Mouse (Mus musculus) ES-E14 (cell line): Measurements from ENCODE around the gene Emp3. TPM values are rescaled to one million over a fixed set of nuclear protein-coding genes. Genes with fewer than 3 reads are reported as not detected.

Source experiments
- DNase-seq: peaks from one replicate; pipeline ENCODE4 v3.0.0-alpha.2; 2013; ENCODE audit warnings: low read depth, low spot score
- H3K27ac ChIP-seq: 2 replicates; pipeline ENCODE4 v1.5.1; 2012; ENCODE audit warnings: low read depth, mild to moderate bottlenecking, low read length, moderate library complexity, mixed read lengths; ENCODE audit not compliant: poor library complexity, insufficient read depth, severe bottlenecking
- H3K36me3 ChIP-seq: 2 replicates; pipeline ENCODE4 v1.6.1; 2012; ENCODE audit warnings: mild to moderate bottlenecking, low read length, moderate library complexity, mixed read lengths; ENCODE audit not compliant: control insufficient read depth, poor library complexity, insufficient read depth, severe bottlenecking
- H3K4me1 ChIP-seq, 2 experiments: fragments of 150-350 bp in 1 of 2; sonication (generic) in 1 of 2; 2 replicates each; pipeline ENCODE4 v1.6.1; 2012; ENCODE audit warnings: low read length in 2 of 2, mild to moderate bottlenecking in 1 of 2, mixed read lengths in 1 of 2; ENCODE audit not compliant: control insufficient read depth in 2 of 2, insufficient read depth in 2 of 2, poor library complexity in 1 of 2
- H3K4me3 ChIP-seq, 2 experiments: fragments of 150-350 bp in 1 of 2; sonication (generic) in 1 of 2; 2 replicates each; pipeline ENCODE4 v1.5.1; 2012; ENCODE audit warnings: low read length in 2 of 2, low read depth in 1 of 2, mild to moderate bottlenecking in 1 of 2, mixed read lengths in 1 of 2; ENCODE audit not compliant: insufficient read depth in 1 of 2, poor library complexity in 1 of 2, severe bottlenecking in 1 of 2
- H3K9ac ChIP-seq: 2 replicates; pipeline ENCODE4 v1.6.1; 2012; ENCODE audit warnings: low read depth, mild to moderate bottlenecking, low read length, mixed read lengths; ENCODE audit not compliant: poor library complexity, insufficient read depth, severe bottlenecking
- H3K9me3 ChIP-seq: fragments of 150-350 bp; sonication (generic); 2 replicates; pipeline ENCODE4 v1.6.1; 2012; ENCODE audit warnings: low read depth, mild to moderate bottlenecking, low read length; ENCODE audit not compliant: control insufficient read depth, insufficient read depth
- CHD2 ChIP-seq: IDR thresholded peaks from 2 replicates; pipeline ENCODE4 v1.6.1; 2014; ENCODE audit warnings: mild to moderate bottlenecking, low read depth, low read length, inconsistent platforms
- HCFC1 ChIP-seq: IDR thresholded peaks from 2 replicates; pipeline ENCODE4 v1.6.1; 2012; ENCODE audit warnings: low read length, inconsistent platforms, borderline replicate concordance; ENCODE audit not compliant: insufficient read depth
- MAFK ChIP-seq: IDR thresholded peaks from 2 replicates; pipeline ENCODE4 v1.6.1; 2014; ENCODE audit warnings: mild to moderate bottlenecking, low read depth, low read length, inconsistent platforms; ENCODE audit not compliant: insufficient read depth
- ZC3H11A ChIP-seq: IDR thresholded peaks from 2 replicates; pipeline ENCODE4 v1.6.1; 2012; ENCODE audit warnings: low read depth, mild to moderate bottlenecking, inconsistent platforms, low read length, borderline replicate concordance
- ZNF384 ChIP-seq: IDR thresholded peaks from 2 replicates; pipeline ENCODE4 v1.6.1; 2012; ENCODE audit warnings: low read depth, low read length, inconsistent platforms
- in situ Hi-C, 2 experiments: fragments of 600-800 bp; cut with MboI; formaldehyde crosslinking; loops; one replicate each; pipeline ENCODE4 v1.15.1; 2025; ENCODE audit warnings: low sequenced_read_pairs in 2 of 2, inconsistent platforms in 1 of 2; ENCODE audit not compliant: unreplicated experiment in 2 of 2
- total RNA-seq: library from RNA; depleted of rRNA; stranded (reverse); fragments of 300-350 nt; gene quantifications from 2 replicates; pipeline ENCODE4 v1.2.3, GENCODE M21; 2012

Emp3 gene
- total RNA-seq, 1 experiment, result 56.5 TPM

DNA sequence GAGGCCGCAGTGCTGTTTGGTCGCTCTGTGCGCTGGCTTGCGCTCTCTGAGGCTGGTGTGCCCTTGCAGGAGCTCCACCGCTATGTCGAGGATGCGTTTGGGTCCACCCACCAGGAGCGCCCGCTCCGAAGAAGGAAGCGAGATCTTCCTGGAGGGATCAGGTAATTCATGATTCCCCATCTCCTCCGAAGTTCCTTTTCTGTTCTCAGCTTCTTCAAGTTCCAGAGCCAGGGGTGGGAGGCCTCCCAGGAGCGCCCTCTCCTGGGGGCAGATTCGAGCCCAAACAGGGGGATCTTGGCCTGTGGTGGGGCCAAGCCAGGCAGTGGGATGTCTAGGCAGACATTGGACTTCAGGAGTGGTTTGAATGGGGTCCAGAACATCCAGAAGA, 3.2 kb upstream of the Emp3 start:
- Histone ChIP-seq H3K4me1 (peaks cover 5 to 17% of the 10 kb centered on the region in 2 experiments; a peak in 2 of 4 replicates), H3K36me3 (no peaks in the 10 kb centered on the region), H3K9ac (peak overlapping the region; percentile 71), H3K4me3 (peak overlapping the region; percentile 67 to 86), H3K27ac (peak overlapping the region; percentile 4), H3K9me3 (no peaks in the 10 kb centered on the region)
- TF ChIP-seq ZC3H11A (no peak), CHD2 (no peak), MAFK (no peak), HCFC1 (no peak; the same call in 1 of the 2 replicates), ZNF384 (no peak)
- peak; percentile 54 for DNase-seq
- in situ Hi-C loops, result loop anchor here in 1 of 2 experiments (10.0 kb wide), 1 partner anchor 180 kb away; no protein-coding TSS in a partner anchor

GRCm38 (mm10) chr7:45923762-45924428, 2.7 kb upstream of the Emp3 start, which contains the start of gene Ccdc114:
Gene Ccdc114, plus strand, starts transcription at chr7:45924072.
- peak within 1 kb of the TSS; percentile 67 to 86 for H3K4me3 ChIP-seq
- TF ChIP-seq MAFK (no peak), HCFC1 (peak; percentile 54; the same call in 1 of the 2 replicates), ZC3H11A (no peak), CHD2 (0 out of 2 replicates have a peak, but pooled peaks have one; percentile 18)
- no peaks in the 10 kb centered on the region for H3K36me3 ChIP-seq
- DNase-seq, result peak; percentile 72
- peak within 1 kb of the TSS; percentile 71 for H3K9ac ChIP-seq
- no peaks in the 10 kb centered on the region for H3K9me3 ChIP-seq
- peaks cover 6 to 17% of the 10 kb centered on the region in 2 experiments; a peak in 2 of 4 replicates for H3K4me1 ChIP-seq
- peak within 1 kb of the TSS; percentile 77 for H3K27ac ChIP-seq
- in situ Hi-C loops, result loop anchor here in 1 of 2 experiments (10.0 kb wide), 1 partner anchor 179 kb away; no protein-coding TSS in a partner anchor

DNA sequence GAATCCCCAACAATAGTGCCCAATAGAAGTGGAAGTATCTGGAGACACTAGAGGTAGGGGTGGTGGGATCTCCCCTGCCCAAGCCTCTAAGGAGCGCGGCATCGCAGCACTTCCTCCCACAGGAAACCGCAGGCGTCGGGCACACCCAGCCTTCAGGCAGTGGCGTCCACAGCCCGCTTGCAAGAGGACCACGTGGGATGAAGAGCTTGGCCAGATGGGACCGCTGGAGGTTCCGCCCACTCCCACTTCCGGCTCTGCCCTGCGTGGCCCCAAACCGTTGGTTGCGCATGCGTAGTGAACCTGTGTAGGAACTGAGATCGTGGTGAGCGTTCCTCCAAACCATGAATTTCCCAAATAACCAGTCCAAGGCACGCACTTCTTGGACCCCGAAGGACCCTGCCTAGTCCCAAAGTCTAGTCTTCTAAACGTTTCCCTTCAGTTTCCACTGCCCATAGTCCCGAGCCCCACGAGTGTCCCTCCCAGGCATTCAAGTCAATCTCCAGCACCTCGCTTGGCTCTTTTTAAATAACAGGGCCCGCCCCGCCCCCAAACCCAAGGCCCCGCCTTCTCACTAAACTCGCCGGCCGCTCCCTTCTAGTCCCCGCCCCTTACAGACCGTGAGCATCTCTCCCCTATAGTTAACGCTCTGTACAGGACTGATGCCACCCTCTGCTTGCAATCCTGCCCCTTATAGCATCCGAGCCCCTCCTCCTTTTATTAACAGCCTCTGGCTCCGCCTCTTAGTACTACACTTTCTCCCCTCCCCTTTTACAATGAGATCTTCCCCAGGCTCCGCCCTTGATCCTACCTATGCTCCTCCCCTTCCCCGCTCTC, 1.9 kb upstream of the Emp3 start:
- Histone ChIP-seq H3K4me3 (peak overlapping the region; percentile 61 to 86), H3K9ac (peak overlapping the region; percentile 69), H3K4me1 (peaks cover 8 to 17% of the 10 kb centered on the region in 2 experiments; a peak in 2 of 4 replicates), H3K27ac (peak overlapping the region; percentile 77), H3K9me3 (no peaks in the 10 kb centered on the region), H3K36me3 (no peaks in the 10 kb centered on the region)
- DNase-seq, result peak; percentile 96
- TF ChIP-seq CHD2 (no peak), ZC3H11A (no peak), HCFC1 (no peak), MAFK (no peak), ZNF384 (no peak)
- in situ Hi-C loops, result loop anchor here in 1 of 2 experiments (10.0 kb wide), 1 partner anchor 178 kb away; no protein-coding TSS in a partner anchor

GRCm38 (mm10) chr7:45921950-45922600, 871 bp upstream of the Emp3 start:
- peak overlapping the region; percentile 53; the same call in 1 of the 2 replicates for H3K9ac ChIP-seq
- DNase-seq, result no peak
- H3K27ac ChIP-seq, result no peak overlapping the region
- in situ Hi-C loops, result loop anchor here in 1 of 2 experiments (10.0 kb wide), 1 partner anchor 177 kb away; no protein-coding TSS in a partner anchor
- no peak overlapping the region for H3K4me3 ChIP-seq
- TF ChIP-seq CHD2, result no peak
- no peak for TF ChIP-seq ZNF384
- TF ChIP-seq MAFK, result no peak
- TF ChIP-seq HCFC1, result no peak
- TF ChIP-seq ZC3H11A, result no peak
- no peaks in the 10 kb centered on the region for H3K9me3 ChIP-seq
- H3K4me1 ChIP-seq, result peaks cover 8 to 28% of the 10 kb centered on the region in 2 experiments; a peak in 3 of 4 replicates
- H3K36me3 ChIP-seq, result no peaks in the 10 kb centered on the region
